Mouse (Mus musculus): ENCODE measurements around the gene Garnl3.
"Not testable (repeated sequence)": the region's sequence is repeated elsewhere in the genome, so short reads cannot be mapped to it uniquely, and the experiment has no call there.

DNA sequence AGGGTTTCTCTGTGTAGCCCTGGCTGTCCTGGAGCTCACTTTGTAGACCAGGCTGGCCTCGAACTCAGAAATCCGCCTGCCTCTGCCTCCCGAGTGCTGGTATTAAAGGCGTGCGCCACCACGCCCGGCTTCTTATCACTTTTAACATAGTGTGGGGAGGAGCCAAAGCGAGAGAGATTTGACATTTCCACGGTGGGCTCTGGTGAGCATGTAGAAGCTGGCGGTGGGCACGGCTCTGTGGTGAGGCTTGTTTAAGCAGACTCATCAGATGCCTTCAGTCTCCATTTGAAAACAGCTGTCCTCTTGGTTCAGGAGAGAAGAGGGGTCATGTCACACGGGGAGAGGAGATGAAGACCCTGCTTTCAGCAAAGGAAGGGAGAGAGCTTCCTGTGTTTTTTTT, 34.1 kb downstream of the Garnl3 start:
- TF ChIP-seq GABPA (IDR thresholded peaks at IDR 0.05; ENCODE audit: insufficient replicate concordance, low read depth, low read length); POLR2A (IDR thresholded peaks at IDR 0.05; ENCODE audit: low read depth, low read length); MAX (IDR thresholded peaks at IDR 0.05; ENCODE audit: low read length); RAD21 (IDR thresholded peaks at IDR 0.05; ENCODE audit: low read depth, low read length); MEF2A (IDR thresholded peaks at IDR 0.05; ENCODE audit: borderline replicate concordance, low read depth, low read length); ZMIZ1 (IDR thresholded peaks at IDR 0.05; ENCODE audit: low read depth, low read length); KAT2A (IDR thresholded peaks at IDR 0.05; ENCODE audit: insufficient replicate concordance, low read length); TCF12 (IDR thresholded peaks at IDR 0.05; ENCODE audit: low read depth, low read length); ELF1 (IDR thresholded peaks at IDR 0.05; ENCODE audit: low read depth, low read length); ZKSCAN1 (IDR thresholded peaks at IDR 0.05; ENCODE audit: borderline replicate concordance, low read depth, low read length); SMC3 (IDR thresholded peaks at IDR 0.05; ENCODE audit: low read depth, low read length); ZNF384 (IDR thresholded peaks at IDR 0.05; ENCODE audit: low read depth, low read length): not testable (repeated sequence)

All from CH12.LX (cell line).